Mouse (Mus musculus): ENCODE measurements around the gene Fbxl2.

GRCm38 (mm10) chr9:114050106-114050505 lies 4.1 kb upstream of the Fbxl2 start:
- TF ChIP-seq CTCF (IDR thresholded peaks at IDR 0.05; ENCODE audit: extremely low read depth, insufficient read depth, insufficient read length, insufficient replicate concordance) (no peak), POLR2A (IDR thresholded peaks at IDR 0.05; ENCODE audit: low read depth, low read length) (no peak)
